Mouse (Mus musculus) brain, embryonic 18.5 days (tissue): ENCODE data around the gene Nos1.

Experiments used
- DNase-seq: peaks from one replicate; pipeline ENCODE4 v3.0.0-alpha.2; 2012; ENCODE audit warnings: low read depth, low spot score

The Nos1 gene

DNA sequence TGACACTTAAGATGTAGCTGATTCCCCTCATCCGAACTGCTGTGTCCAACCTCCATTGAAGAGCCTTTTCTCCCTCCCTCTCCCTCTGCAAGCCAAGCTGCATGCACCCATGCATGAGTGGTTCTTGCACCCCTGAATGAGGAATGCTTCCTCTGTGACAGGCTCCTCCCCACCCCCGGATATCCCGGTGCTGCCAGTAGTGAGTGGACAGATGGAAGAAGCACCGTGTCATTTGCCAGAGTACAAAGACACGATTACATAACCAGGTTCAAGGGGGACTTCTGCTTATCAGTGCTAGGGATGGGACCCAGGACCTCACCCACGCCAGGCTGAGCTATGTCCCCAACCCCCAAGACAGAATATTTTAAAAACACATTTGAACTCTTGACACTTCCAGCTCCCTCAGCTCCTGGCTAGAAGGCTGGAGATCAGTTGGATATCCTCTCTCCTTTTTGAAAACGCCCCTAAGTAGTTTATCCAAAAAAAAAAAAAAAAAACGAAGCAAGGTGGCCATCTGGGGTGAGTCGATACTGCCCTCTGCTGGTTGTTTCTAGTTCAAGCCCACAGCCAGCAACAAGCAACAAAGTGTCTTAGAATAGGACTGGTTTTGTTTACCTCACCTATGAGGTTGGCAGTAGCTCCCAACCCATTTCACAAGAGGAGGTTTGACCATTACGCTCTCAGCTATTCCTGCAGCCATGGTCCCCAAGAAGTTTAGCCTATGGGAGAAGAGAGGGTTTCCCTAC lies 175.0 kb downstream of the Nos1 start:
- no peak for DNase-seq

GRCm38 (mm10) chr5:117964750-117965149 lies 183.9 kb downstream of the Nos1 start:
- no peak for DNase-seq

DNA sequence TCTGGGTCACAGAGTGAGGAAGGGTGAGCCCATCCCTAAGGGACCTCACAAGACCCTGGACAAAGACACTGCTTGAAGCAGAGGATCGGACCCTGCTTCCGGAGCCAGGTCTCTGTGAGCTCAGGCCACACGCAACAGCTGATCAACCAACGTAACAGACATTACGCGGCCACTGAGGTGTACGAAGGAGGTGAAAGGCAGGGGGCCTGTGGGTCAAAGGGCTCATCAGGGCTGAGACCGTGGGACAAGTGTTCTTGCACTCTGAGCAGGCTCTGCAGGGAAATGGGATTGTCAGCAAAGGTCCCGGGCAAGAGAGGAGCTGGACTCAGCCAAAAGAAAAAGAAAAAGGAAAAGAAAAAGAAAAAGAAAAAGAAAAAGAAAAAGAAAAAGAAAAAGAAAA lies 186.1 kb downstream of the Nos1 start:
- DNase-seq: no peak

- DNase-seq: no peak
These were observed 186.8 kb downstream of the Nos1 start for GRCm38 (mm10) chr5:117967659-117968069.

- DNase-seq: no peak
These were observed 189.0 kb downstream of the Nos1 start for GRCm38 (mm10) chr5:117969681-117970427.

DNA sequence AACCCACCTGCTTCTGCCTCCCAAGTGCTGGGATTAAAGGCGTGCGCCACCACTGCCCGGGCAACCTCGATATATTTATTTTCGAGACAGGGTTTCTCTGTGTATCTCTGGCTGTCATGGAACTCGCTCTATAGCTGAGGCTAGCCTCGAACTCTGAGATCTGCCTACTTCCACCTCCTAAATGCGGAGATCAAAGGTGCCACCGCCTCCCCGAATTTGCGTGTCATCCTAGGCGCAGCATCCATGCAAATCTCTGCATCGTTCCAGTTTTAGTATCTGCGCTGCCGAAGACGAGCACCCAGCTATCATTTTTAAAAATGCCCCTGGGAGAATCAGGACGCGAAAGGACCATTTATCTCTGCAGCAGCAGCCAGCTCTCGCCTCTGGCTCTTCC lies 195.4 kb downstream of the Nos1 start:
- no peak for DNase-seq

GRCm38 (mm10) chr5:117976657-117977500 lies 196.0 kb downstream of the Nos1 start, which contains the start of gene Fbxo21:
TSS of gene Fbxo21 (plus strand) at chr5:117976730.
- DNase-seq: peak; percentile 84

- DNase-seq: peak; percentile 32
These were observed 196.8 kb downstream of the Nos1 start for GRCm38 (mm10) chr5:117977501-117978158.

DNA sequence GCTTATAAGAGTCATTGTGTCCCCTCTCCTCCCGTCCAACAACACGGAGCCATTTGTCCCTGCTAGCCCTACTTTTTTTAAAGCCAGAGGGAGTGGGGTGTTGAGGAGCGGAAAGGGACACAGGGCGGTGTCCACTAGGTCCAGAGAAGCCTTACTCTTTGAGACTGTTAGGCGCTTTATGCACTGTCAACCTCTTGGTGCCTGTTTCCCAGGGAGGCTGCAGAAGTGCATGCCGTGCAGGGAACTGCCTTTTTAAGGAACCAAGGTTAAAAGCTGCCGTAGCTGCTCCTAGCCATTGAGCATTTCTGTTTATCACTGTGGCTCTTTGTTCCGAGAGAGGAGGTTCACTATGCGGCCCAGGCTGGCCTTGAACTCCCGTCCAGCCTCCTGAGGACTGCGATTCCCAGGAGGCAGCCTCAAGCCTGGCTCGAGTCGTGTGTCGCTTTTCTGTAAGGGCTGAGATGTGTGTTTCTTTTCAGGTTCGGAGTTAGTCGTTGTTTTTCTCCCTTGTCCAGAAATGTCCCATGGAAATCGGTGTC lies 197.4 kb downstream of the Nos1 start:
- DNase-seq: no peak

- DNase-seq: no peak
These were observed 198.2 kb downstream of the Nos1 start for GRCm38 (mm10) chr5:117979082-117979481.

DNA sequence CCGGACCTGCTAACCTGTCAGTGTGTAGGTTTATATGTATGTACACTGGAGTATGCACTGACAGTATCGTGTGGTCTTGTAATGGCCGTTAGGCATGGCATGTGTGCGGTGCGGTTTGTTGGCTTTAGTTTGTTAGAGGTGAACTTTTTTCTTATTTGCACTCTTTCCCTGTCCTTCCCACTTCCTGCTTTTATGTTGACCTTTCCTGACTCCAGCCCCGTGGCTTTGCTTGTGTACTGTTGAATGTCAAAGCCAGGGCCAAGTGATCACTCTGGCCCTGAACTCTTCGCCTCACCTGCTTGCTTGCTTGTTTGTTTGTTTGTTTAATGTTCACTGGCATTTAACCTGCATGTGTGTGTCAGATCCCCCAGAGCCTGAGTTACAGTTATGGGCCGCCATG lies 200.1 kb downstream of the Nos1 start:
- no peak for DNase-seq

DNA sequence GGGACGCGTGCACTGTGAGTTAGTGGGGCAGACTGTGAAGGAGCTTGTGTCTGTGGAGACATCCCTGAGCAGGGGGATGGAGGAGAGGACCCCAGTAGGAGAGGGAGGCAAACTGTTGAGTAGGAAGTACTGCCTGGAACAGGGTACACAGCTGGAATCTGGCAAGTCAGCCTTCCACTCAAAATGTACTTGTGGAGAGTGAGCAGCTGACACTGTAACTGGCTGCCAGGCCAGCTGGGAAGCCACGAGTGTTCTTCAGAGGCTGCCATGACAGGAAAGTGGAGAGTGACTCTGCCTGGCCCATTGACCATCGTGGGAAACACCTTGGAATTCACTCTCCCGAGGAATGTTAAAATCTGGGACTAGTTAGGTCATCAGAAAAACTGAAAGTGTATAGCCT lies 201.1 kb downstream of the Nos1 start:
- DNase-seq: no peak

DNA sequence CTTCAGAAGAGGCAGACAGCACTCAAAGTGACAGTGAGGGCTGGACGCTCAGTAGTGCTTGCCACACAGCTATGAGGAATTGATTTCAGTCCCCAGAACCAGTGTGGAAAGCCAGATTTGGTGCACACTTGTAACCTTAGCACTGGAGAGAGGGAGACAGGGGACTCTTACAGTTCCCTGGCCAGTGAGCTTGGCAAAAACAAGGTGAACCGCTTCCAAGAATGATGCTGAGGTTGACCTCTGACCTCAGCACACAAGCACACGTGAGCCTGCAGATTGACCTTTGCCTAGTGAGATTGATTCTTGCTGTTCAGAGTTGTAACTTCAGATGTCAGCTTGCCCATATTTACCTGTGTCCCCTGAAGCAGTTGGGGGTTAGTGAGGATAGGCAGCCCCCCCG lies 205.5 kb downstream of the Nos1 start:
- no peak for DNase-seq

DNA sequence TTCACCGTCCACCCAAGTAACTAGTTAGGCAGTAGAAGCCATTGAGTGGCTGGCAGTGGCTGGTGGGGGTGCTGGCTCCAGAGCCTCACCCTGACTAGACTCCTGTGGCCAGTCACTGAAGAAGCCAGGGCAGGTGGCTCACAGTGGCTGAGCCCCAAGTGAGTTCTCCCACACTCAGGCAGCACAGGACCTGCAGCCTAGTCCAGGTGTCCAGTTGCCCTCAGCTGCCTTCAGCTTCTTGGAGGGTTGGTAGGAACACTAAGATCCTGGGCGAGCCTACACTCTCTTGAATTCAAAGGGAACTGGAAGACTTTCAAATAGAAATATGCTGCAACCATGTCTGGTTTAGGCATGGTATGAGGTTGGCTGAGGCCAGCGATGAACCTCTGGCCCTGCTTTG lies 207.1 kb downstream of the Nos1 start:
- DNase-seq: no peak

- no peak for DNase-seq
These were observed 207.5 kb downstream of the Nos1 start for GRCm38 (mm10) chr5:117988367-117988766.

- DNase-seq: no peak
These were observed 208.9 kb downstream of the Nos1 start for GRCm38 (mm10) chr5:117989773-117990172.

DNA sequence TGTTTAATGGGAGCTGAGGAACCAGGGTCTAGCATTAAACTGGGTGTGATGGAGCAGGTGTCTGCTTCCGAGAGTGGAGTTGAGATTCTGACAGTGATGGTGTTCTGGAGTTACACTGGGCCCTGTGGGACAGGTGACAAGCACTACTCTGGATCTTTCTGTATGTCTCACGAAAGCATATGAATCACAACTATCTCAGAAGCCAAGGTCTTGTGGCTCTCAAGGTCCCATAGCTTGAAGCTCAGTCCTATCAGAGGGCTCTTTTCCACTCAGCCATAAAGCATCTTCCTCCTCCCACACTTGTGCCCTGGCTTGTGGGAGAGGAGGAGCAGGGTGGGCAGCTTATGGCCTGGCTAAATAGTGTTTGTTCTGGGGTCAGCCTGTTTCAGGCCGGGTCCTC lies 210.1 kb downstream of the Nos1 start:
- DNase-seq: no peak

GRCm38 (mm10) chr5:117993550-117993949 lies 212.7 kb downstream of the Nos1 start:
- DNase-seq: no peak

- DNase-seq: no peak
These were observed 214.6 kb downstream of the Nos1 start for GRCm38 (mm10) chr5:117995372-117995901.

- no peak for DNase-seq
These were observed 215.1 kb downstream of the Nos1 start for GRCm38 (mm10) chr5:117995911-117996310.

DNA sequence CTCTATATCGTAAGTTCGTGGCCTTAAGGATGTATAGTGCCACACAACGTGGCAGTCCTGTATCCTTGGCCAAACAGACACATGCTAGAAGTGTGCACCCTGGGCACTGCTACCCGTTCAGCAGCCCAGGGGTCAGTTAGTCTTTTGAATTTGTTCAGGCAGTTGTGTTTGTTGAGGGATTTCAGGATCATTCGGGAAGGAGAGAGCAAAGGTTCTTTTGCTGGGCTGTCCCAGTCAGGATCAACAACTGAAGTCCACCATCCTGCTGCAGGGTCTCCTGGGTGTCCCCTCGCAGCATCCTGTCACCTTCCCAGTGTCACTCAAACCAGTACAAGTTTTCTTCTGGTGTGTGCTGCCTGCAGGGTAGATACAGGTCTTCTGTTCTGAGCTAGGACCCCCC lies 215.7 kb downstream of the Nos1 start:
- DNase-seq: no peak
